Mouse (Mus musculus) ES-E14 (cell line): ENCODE measurements around the gene Btbd35f28. TPM values are rescaled to one million over a fixed set of nuclear protein-coding genes. Genes with fewer than 3 reads are reported as not detected.
"Not testable (repeated sequence)": the region's sequence is repeated elsewhere in the genome, so short reads cannot be mapped to it uniquely, and the experiment has no call there.

Experiments
- DNase-seq: peaks from one replicate; pipeline ENCODE4 v3.0.0-alpha.2; 2013; ENCODE audit warnings: low read depth, low spot score
- H3K27ac ChIP-seq: 2 replicates; pipeline ENCODE4 v1.5.1; 2012; ENCODE audit warnings: low read depth, mild to moderate bottlenecking, low read length, moderate library complexity, mixed read lengths; ENCODE audit not compliant: poor library complexity, insufficient read depth, severe bottlenecking
- H3K36me3 ChIP-seq: 2 replicates; pipeline ENCODE4 v1.6.1; 2012; ENCODE audit warnings: mild to moderate bottlenecking, low read length, moderate library complexity, mixed read lengths; ENCODE audit not compliant: control insufficient read depth, poor library complexity, insufficient read depth, severe bottlenecking
- H3K4me1 ChIP-seq, 2 experiments: fragments of 150-350 bp in 1 of 2; sonication (generic) in 1 of 2; 2 replicates each; pipeline ENCODE4 v1.6.1; 2012; ENCODE audit warnings: low read length in 2 of 2, mild to moderate bottlenecking in 1 of 2, mixed read lengths in 1 of 2; ENCODE audit not compliant: control insufficient read depth in 2 of 2, insufficient read depth in 2 of 2, poor library complexity in 1 of 2
- H3K4me3 ChIP-seq, 2 experiments: fragments of 150-350 bp in 1 of 2; sonication (generic) in 1 of 2; 2 replicates each; pipeline ENCODE4 v1.5.1; 2012; ENCODE audit warnings: low read length in 2 of 2, low read depth in 1 of 2, mild to moderate bottlenecking in 1 of 2, mixed read lengths in 1 of 2; ENCODE audit not compliant: insufficient read depth in 1 of 2, poor library complexity in 1 of 2, severe bottlenecking in 1 of 2
- H3K9ac ChIP-seq: 2 replicates; pipeline ENCODE4 v1.6.1; 2012; ENCODE audit warnings: low read depth, mild to moderate bottlenecking, low read length, mixed read lengths; ENCODE audit not compliant: poor library complexity, insufficient read depth, severe bottlenecking
- H3K9me3 ChIP-seq: fragments of 150-350 bp; sonication (generic); 2 replicates; pipeline ENCODE4 v1.6.1; 2012; ENCODE audit warnings: low read depth, mild to moderate bottlenecking, low read length; ENCODE audit not compliant: control insufficient read depth, insufficient read depth
- in situ Hi-C, 2 experiments: fragments of 600-800 bp; cut with MboI; formaldehyde crosslinking; loops; one replicate each; pipeline ENCODE4 v1.15.1; 2025; ENCODE audit warnings: low sequenced_read_pairs in 2 of 2, inconsistent platforms in 1 of 2; ENCODE audit not compliant: unreplicated experiment in 2 of 2
- total RNA-seq: library from RNA; depleted of rRNA; stranded (reverse); fragments of 300-350 nt; gene quantifications from 2 replicates; pipeline ENCODE4 v1.2.3, GENCODE M21; 2012; rRNA removed

Btbd35f28 gene
- total RNA-seq: not detected in 2 replicates

DNA sequence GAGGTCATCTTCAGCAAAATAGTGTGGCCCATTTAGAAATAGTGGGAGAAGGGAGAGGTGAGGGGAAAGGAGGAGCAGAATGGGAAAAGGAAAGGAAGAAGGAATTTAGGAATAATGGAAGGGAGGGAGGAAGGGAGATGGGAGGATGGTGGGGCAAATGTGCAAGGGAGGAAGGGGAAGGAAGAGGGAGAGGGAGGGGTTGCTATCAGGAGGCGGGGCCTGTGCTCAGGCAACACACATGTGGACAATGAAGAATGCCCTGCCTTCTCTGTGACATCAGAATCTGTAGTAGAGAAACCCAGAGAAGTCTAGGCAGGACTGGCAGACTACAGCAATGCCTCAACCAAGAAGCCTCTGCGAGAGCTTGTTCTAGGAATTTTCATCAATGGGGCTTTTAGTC is at the start of gene Btbd35f28:
Gene Btbd35f28 (plus strand): TSS at position 301 of the 400 bp plus-strand sequence.
- H3K4me1 ChIP-seq, in situ Hi-C loops, H3K27ac ChIP-seq, H3K9ac ChIP-seq, DNase-seq, H3K4me3 ChIP-seq, H3K9me3 ChIP-seq, H3K36me3 ChIP-seq: not testable (repeated sequence)

Other genes with a start within 250 kb of the Btbd35f28 start
- not detected in 2 replicates for gene Btbd35f16, start 239.6 kb upstream of the Btbd35f28 start, total RNA-seq
- not detected in 2 replicates for gene Btbd35f3, start 158.9 kb upstream of the Btbd35f28 start, total RNA-seq
- not detected in 2 replicates for gene Btbd35f20, start 94.7 kb downstream of the Btbd35f28 start, total RNA-seq
- not detected in 2 replicates for gene Btbd35f17, start 174.1 kb downstream of the Btbd35f28 start, total RNA-seq